Mouse (Mus musculus) stomach, postnatal 0 days (tissue): ENCODE measurements around the gene Naaladl2.

Source experiments
- CTCF ChIP-seq: IDR thresholded peaks from 2 replicates; pipeline ENCODE4 v1.5.1; 2016; ENCODE audit warnings: antibody characterized with exemption, low read depth, mild to moderate bottlenecking, moderate library complexity
- EP300 ChIP-seq: optimal IDR thresholded peaks from 2 replicates; pipeline ENCODE3; 2016; ENCODE audit warnings: antibody characterized with exemption

- TF ChIP-seq CTCF = no peak
- no peak for TF ChIP-seq EP300
These were observed 514.0 kb downstream of the Naaladl2 start for GRCm38 (mm10) chr3:24630032-24630431.
